Mouse (Mus musculus) forebrain, embryonic 10.5 days (tissue): ENCODE results near the gene F12. TPM values are rescaled to one million over a fixed set of nuclear protein-coding genes. Genes with fewer than 3 reads are reported as not detected.
"Not testable (repeated sequence)": the region's sequence is repeated elsewhere in the genome, so short reads cannot be mapped to it uniquely, and the experiment has no call there.

ENCODE experiments used
- DNase-seq: peaks from one replicate; pipeline ENCODE4 v3.0.0-alpha.2; 2017; ENCODE audit warnings: low spot score; ENCODE audit errors: extremely low spot score
- H3K27ac ChIP-seq: fragments of 300-500 bp; sonication (generic); 2 replicates; pipeline ENCODE4 v1.5.1; 2016; ENCODE audit warnings: mild to moderate bottlenecking
- H3K27me3 ChIP-seq: fragments of 300-500 bp; sonication (generic); 2 replicates; pipeline ENCODE4 v1.6.1; 2016; ENCODE audit warnings: mild to moderate bottlenecking; ENCODE audit not compliant: poor library complexity, severe bottlenecking
- H3K36me3 ChIP-seq: fragments of 300-500 bp; sonication (generic); replicated peaks from 2 replicates; pipeline ENCODE4 v1.6.1; 2016; ENCODE audit warnings: mild to moderate bottlenecking, moderate library complexity
- H3K4me1 ChIP-seq: fragments of 300-500 bp; sonication (generic); 2 replicates; pipeline ENCODE4 v1.6.1; 2016
- H3K4me3 ChIP-seq: fragments of 300-500 bp; sonication (generic); 2 replicates; pipeline ENCODE4 v1.5.1; 2016; ENCODE audit warnings: mild to moderate bottlenecking, moderate library complexity
- H3K9me3 ChIP-seq: fragments of 300-500 bp; sonication (generic); 2 replicates; pipeline ENCODE4 v1.6.1; 2016; ENCODE audit warnings: mild to moderate bottlenecking, moderate library complexity
- WGBS: fragments of 180-500 bp; shearing (Covaris S2); methylation state at CpG from one replicate; pipeline ENCODE4 v1.1.7; 2016; 5-methylcytosine and 5-hydroxymethylcytosine counted together
- polyA plus RNA-seq: library from polyadenylated mRNA; unstranded; fragments of >200 nt; fragmentation: Nextera tagmentation; extraction: Ambion mirVana; gene quantifications from 2 replicates; pipeline ENCODE4 v1.2.1, GENCODE M21; 2016

The F12 gene
- polyA plus RNA-seq, 1 experiment from 2014 or later = not detected

DNA sequence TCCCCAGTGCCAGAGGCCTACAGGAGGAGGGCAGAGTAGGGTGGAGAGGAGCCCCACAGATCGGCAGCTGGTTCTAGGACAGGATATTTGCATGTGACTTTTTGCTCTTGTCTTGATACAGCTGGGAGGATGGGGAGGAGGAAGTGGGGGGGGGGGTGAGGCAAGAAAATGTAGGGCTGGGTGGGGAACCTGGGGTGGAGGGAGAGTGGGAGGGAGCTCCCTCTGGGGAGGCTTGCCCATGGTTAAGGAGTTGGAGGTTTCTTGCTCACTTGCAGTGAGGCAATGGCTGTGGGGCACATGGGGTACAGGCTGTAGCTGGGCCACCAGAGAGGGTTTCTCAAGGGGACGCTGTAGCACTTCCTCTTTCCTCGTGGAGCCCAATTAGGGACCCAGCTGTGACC lies 20.9 kb upstream of the F12 start:
- no peak for DNase-seq
- Histone ChIP-seq H3K4me1 (peaks cover 46% of the 10 kb centered on the region), H3K4me3 (peak overlapping the region; percentile 95; the same call in 1 of the 2 replicates), H3K9me3 (no peaks in the 10 kb centered on the region), H3K36me3 (peaks cover 53% of the 10 kb centered on the region), H3K27me3 (no peaks in the 10 kb centered on the region), H3K27ac (no peak overlapping the region)
- WGBS = 75% methylated on average over 3 of the region's 3 CpGs

DNA sequence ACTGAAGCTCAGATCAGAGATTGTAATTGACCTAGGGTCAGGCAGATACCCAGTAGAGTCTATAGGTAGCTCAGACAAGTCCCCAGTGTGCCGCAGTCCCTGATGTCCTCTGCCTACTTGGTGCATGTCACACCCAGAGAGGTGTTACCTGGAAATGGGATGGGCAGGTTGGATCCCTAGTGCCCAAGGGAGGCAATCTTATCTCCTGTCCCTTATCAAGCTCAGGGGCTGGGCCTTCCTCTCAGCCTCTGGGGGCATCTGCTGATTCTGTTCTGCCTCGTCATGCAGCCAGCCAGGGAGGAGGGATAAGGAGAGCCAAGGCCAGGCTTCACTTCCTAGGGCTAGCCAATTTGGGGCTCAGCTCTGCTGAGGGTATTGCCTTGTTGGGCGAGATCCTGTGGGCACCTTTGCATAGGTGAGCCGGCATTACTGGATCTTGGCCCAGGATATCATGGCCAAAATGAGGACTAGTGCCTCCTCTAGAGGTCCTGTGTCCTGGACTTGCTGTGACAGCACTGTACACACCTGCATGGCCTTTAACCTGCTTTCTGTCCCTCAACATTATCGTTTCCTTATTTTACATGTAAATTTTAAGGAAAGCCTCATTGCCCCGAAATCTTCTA lies 20.0 kb upstream of the F12 start:
- Histone ChIP-seq H3K36me3 (peaks cover 44% of the 10 kb centered on the region), H3K9me3 (no peaks in the 10 kb centered on the region), H3K4me1 (peaks cover 46% of the 10 kb centered on the region), H3K27me3 (no peaks in the 10 kb centered on the region), H3K4me3 (peak overlapping the region; percentile 95), H3K27ac (peak overlapping the region; percentile 96)
- DNase-seq = no peak
- WGBS = 88% methylated on average over 6 of the region's 6 CpGs

DNA sequence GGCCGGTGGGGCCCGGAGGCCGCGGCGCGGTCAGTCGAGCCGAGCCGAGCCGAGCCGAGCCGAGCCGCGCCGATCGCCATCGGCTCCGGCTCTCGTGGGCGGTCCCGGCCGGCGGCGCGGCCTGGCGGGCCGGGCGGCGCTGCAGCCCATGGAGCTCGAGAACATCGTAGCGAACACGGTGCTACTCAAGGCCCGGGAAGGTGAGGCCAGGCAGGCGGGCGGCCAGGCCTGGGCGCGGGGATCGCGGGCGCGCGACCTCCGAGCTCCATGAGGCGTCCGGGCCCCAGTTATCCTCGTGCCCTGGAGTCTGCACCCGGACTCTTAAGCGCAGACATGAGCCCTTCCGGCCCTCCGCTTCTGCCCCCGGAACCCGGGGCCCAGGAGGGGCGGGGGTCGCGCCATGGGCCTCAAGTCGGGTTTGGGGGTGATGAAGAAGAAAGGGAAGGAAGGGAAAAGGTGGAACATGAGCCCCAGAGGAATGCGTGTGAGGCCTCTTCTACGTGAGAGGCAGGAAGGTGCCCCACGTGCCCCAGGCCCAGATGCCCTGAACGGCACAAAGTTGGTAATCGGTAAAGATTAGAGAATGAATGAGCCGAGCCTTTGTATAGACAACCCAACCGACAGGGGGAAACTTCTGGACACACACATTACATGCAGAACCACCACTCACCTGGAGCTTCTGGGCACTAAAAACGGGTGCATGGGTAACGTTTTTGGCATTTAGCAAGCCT lies 18.9 kb upstream of the F12 start:
- H3K9me3 ChIP-seq = no peaks in the 10 kb centered on the region
- 1% methylated on average over 64 of the region's 66 CpGs for WGBS
- peaks cover 33% of the 10 kb centered on the region for H3K36me3 ChIP-seq
- peaks cover 46% of the 10 kb centered on the region for H3K4me1 ChIP-seq
- H3K4me3 ChIP-seq = peak overlapping the region; percentile 95
- no peak for DNase-seq
- H3K27me3 ChIP-seq = no peaks in the 10 kb centered on the region
- H3K27ac ChIP-seq = peak overlapping the region; percentile 96

- peaks cover 27% of the 10 kb centered on the region for H3K36me3 ChIP-seq
- DNase-seq = peak; percentile 99
- no peaks in the 10 kb centered on the region for H3K9me3 ChIP-seq
- peaks cover 46% of the 10 kb centered on the region for H3K4me1 ChIP-seq
- no peaks in the 10 kb centered on the region for H3K27me3 ChIP-seq
- peak within 1 kb of the TSS; percentile 96 for H3K27ac ChIP-seq
- peak within 1 kb of the TSS; percentile 95 for H3K4me3 ChIP-seq
- WGBS = under 1% methylated on average over 35 of the region's 35 CpGs
These were observed 18.3 kb upstream of the F12 start, which contains the start of gene Grk6 for GRCm38 (mm10) chr13:55444937-55445315. Gene Grk6 (plus strand): TSS chr13:55445072.

GRCm38 (mm10) chr13:55444286-55444936 lies 17.8 kb upstream of the F12 start:
- H3K27ac ChIP-seq = peak overlapping the region; percentile 96
- 2% methylated on average over 33 of the region's 33 CpGs for WGBS
- no peaks in the 10 kb centered on the region for H3K27me3 ChIP-seq
- H3K4me1 ChIP-seq = peaks cover 45% of the 10 kb centered on the region
- DNase-seq = no peak
- H3K36me3 ChIP-seq = peaks cover 22% of the 10 kb centered on the region
- H3K9me3 ChIP-seq = no peaks in the 10 kb centered on the region
- H3K4me3 ChIP-seq = peak overlapping the region; percentile 95

DNA sequence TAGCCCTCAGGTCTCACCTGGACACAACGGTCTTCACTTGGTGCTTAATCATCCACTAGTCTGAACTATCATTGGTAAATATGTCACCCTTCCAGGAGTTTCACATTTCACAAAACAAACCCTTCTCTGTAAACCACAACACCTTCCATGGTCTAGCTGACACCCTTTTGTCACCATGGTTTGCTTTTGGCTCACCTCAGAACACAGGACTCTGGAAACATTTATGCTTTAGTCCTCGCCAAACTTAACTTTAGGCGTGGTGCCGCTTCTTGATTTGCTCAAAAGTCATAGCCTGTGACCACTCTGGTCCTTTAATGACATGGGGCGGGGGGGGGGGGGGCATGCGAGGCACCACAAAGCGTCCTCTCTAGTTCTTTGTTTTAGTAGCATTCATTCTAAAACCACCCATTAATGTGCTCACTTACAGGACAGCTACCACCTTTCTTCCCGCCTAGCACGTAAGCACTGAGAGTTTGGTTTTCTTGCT lies 17.2 kb upstream of the F12 start:
- H3K4me3 ChIP-seq = peak overlapping the region; percentile 95
- no peaks in the 10 kb centered on the region for H3K9me3 ChIP-seq
- WGBS = 46% methylated on average over 9 of the region's 9 CpGs
- DNase-seq = no peak
- H3K27ac ChIP-seq = peak overlapping the region; percentile 96
- peaks cover 40% of the 10 kb centered on the region for H3K4me1 ChIP-seq
- H3K27me3 ChIP-seq = no peaks in the 10 kb centered on the region
- peaks cover 16% of the 10 kb centered on the region for H3K36me3 ChIP-seq

DNA sequence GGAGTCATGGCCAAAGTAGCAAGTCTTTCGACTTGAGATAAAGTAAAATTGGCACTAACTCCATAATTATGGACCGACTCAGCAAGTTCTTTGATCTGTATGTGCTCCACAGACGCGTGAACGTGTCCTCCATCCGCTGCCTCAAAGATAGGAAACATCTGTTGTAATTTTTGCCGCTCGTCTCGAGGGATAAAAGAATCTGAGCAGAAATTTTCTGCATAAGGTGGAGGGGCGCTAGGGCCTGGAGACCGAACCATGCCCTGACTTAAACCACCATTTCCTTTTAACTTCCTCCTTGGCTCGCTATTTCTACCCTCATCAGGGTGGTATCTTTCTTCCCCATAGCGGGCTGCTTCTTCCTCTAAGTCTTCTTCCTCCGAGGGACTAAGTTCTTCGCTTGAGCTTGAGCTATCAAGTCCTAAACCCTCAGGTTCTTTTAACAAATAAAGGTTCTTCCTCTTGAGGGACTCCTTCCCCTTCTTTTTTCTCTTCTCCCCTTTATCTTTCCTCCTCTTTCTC lies 10.6 kb upstream of the F12 start:
- H3K36me3 ChIP-seq, H3K27ac ChIP-seq, H3K4me3 ChIP-seq, H3K4me1 ChIP-seq, DNase-seq, H3K27me3 ChIP-seq: not testable (repeated sequence)
- 89% methylated on average over 15 of the region's 15 CpGs for WGBS
- H3K9me3 ChIP-seq = peaks cover 30% of the 10 kb centered on the region

DNA sequence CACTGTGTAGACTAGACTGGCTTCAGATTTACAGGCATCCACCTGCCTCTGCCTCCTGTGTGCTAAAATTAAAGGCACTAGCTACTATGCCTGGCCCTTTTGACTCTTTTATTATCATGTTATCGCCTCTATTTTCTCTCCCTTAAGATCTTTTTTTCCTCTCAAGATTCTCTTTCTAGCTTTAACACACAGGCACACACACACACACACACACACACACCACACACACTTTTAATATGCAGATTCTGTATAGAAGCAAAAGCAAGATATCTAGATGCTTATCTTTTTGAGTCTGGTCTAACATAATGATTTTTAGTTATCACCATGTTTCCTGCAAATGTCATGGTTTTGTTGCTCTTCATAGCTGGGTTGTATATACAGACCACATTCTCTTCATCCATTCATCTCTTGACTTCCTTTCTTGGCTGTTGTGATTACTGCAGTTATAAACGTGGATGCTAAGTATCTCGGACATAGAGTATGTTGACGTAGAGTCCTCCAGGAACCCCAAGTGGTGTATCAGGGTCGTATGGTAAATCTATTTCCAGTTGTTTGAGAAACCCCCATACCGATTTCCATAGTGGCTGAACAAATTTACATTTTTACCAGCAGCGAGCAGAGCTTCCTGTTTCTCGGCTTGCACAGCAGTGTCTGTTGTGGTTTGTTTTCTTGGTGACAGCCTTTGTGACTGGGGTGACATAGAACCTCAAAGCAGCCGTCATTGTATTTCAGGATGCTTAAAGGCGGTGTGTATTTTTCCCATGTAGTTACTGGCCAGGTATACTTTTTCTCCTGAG lies 5.5 kb upstream of the F12 start:
- Histone ChIP-seq H3K4me3 (no peak overlapping the region), H3K27me3 (no peaks in the 10 kb centered on the region), H3K36me3 (no peaks in the 10 kb centered on the region), H3K4me1 (no peaks in the 10 kb centered on the region), H3K9me3 (peaks cover 18% of the 10 kb centered on the region; the same call in 1 of the 2 replicates), H3K27ac (no peak overlapping the region)
- DNase-seq = no peak
- WGBS = 83% methylated on average over 10 of the region's 10 CpGs

- H3K36me3 ChIP-seq = no peaks in the 10 kb centered on the region
- no peak for DNase-seq
- WGBS = 86% methylated on average over 2 of the region's 2 CpGs
- H3K27ac ChIP-seq = no peak overlapping the region
- no peaks in the 10 kb centered on the region for H3K4me1 ChIP-seq
- H3K4me3 ChIP-seq = no peak overlapping the region
- H3K27me3 ChIP-seq = no peaks in the 10 kb centered on the region
- peaks cover 14% of the 10 kb centered on the region; the same call in 1 of the 2 replicates for H3K9me3 ChIP-seq
These were observed 4.0 kb upstream of the F12 start for GRCm38 (mm10) chr13:55430566-55430965.

- DNase-seq = no peak
- H3K36me3 ChIP-seq = no peaks in the 10 kb centered on the region
- peaks cover 10% of the 10 kb centered on the region; the same call in 1 of the 2 replicates for H3K9me3 ChIP-seq
- H3K4me3 ChIP-seq = no peak overlapping the region
- 75% methylated on average over 12 of the region's 12 CpGs for WGBS
- H3K4me1 ChIP-seq = no peaks in the 10 kb centered on the region
- H3K27me3 ChIP-seq = no peaks in the 10 kb centered on the region
- H3K27ac ChIP-seq = no peak overlapping the region
These were observed 2.8 kb upstream of the F12 start for GRCm38 (mm10) chr13:55429226-55429888.

DNA sequence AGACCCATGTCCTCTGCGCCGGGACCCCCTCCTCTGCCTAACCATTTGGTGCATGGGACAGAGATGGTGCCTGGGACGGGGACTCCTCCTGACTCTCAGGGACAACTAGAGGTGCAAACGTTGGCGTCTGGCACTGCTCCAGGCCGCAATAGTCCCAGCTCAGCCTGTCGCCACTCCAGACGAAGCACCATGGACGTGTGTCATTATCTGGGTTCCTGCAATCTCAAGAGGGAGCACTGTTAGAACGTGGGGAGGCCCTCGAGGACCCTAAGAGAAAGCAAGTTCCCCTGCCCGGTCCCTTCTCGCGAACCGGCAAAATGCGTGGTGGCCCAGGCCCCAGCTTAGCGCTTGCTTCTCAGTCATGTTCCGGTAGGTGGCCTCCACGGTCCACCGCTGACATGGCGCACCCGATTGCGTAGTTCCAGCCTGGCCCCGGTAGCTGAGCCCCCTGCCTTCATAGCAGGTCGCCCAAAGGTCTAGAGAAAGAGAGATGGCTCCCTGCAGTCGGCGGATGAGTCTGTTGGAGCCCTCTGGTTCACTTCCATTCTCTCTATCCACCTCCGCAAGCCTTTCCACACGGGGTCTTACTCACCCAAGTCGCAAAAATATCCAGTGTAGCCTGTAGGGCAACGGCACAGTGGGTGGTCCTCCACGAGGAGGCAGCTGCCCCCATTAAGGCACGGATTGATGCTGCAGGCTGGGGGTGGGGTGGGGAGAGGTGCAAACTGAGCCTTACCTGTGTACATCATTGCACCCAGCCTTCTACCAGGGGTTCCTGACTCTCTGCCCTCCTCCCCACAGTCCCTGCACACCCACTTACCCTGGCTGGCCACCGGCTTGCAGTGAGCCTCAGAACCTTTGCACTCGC lies 5.4 kb downstream of the F12 start:
- peaks cover 60% of the 10 kb centered on the region for H3K27me3 ChIP-seq
- no peaks in the 10 kb centered on the region for H3K36me3 ChIP-seq
- DNase-seq = peak; percentile 57
- H3K4me3 ChIP-seq = peak overlapping the region; percentile 35
- peak overlapping the region; percentile 31; the same call in 1 of the 2 replicates for H3K27ac ChIP-seq
- 16% methylated on average over 35 of the region's 35 CpGs for WGBS
- H3K4me1 ChIP-seq = peaks cover 30% of the 10 kb centered on the region
- H3K9me3 ChIP-seq = no peaks in the 10 kb centered on the region; the same call in none of the 2 replicates
